Mouse (Mus musculus): ENCODE results near the gene Prkcq.

- TF ChIP-seq CTCF (IDR thresholded peaks at IDR 0.05; ENCODE audit: low read depth, low read length), result no peak
- no peak for TF ChIP-seq POLR2A (IDR thresholded peaks at IDR 0.05; ENCODE audit: extremely low read depth, insufficient read depth, low read length)
Observed at GRCm38 (mm10) chr2:11211961-11212562, 40.2 kb downstream of the Prkcq start.
